Mouse (Mus musculus) retina, embryonic 14.5 days (tissue): ENCODE measurements around the gene Sgcd.
A peak's percentile ranks its signal among the peaks of the same experiment; 100 is the strongest.
"Not testable (repeated sequence)": the region's sequence is repeated elsewhere in the genome, so short reads cannot be mapped to it uniquely, and the experiment has no call there.

ENCODE experiments used
- DNase-seq: peaks from one replicate; pipeline ENCODE4 v3.0.0-alpha.2; 2015; ENCODE audit warnings: low spot score

Gene Sgcd

DNA sequence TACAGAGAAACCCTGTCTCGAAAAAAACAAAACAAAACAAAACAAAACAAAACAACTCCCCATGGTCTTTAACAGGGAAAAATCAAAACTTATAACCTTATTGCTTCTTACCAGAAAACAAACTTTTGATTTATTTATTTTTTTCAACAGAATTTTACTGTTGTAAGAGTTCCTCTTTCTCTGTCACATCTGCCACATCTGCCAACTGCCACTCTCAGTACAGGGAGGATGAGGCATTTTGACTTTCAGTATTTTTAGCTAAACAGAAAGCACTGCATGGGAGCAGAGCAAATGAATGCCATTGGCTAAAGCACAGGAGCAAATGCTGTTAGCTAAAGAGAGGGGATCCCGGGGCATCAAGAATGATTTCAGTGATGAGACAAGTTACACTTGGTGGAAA is 528.6 kb downstream of the Sgcd start:
- DNase-seq = no peak

DNA sequence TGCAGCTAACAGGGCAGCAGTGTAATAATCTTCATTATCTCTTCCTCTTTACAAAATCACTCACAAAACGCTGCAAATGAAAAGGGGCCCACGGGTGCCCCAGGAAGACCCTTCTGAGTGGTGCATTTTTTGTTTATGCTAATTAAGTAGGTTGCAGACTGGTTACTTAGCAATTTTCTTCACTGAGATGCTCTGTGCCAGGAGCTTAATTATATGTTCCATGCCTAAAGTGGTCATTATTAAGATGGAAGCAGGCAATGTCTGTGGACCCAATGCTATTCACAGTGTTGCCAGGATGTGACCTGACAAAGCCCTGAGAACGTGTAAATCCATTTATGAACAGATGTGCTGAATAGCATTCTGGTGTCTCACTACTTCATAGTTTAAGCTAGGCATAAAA is 529.6 kb downstream of the Sgcd start:
- no peak for DNase-seq

DNA sequence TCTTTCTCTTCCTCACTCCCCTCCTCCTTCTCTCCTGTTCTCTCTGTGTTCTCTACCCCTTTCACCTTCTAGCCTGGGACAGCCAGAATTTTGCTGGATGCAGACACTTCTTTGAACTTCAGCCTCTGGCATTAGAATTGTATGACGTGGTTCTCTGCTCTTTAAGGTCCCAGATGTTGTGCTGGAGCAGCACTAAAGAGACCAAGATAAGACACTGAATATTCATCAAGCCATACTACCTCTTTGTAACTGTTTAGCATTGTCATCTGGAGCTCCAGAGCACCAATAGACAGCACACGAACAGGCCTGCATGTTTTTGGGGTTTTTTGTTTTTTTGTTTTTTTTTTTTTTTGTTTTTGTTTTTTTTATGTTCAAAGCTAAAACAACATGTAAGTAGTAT is 541.0 kb downstream of the Sgcd start:
- DNase-seq = no peak

DNA sequence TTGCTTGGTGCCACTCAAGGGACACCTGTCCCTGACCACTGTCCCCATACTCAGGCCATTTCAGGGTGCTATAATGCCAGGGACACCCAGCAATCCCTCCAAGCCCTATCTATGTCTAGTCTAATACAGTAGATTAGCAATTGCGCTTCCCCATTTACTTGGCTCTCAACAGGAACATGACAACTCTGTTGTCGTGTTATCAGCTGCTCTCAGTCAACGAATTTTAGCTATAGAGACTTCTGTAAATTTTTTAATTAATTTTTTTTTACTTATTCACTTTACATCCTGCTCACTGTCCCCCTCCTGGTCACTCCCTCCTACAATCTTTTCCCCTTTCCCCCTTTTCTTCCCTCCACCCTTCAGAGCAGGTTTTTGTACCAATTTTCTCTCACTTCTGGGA is 542.4 kb downstream of the Sgcd start:
- no peak for DNase-seq

DNA sequence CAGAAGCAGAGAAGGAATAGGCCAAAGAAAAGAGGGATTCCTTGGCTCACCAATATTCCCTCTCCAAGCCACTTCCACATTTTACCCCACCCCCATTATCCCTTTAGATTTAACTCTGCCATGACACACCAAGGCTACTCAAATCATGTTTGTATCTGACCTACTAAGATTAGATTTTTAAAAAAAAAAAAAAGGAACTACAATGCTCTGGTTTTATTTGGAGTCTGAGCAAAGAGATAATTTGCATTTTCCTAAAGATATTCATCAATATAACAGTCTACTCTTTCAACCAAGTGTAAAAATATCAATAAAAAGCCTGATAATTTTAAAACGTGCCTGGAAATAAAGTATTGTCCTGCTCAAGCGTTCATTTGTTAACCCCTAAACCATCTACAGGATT is 543.1 kb downstream of the Sgcd start:
- DNase-seq = no peak

DNA sequence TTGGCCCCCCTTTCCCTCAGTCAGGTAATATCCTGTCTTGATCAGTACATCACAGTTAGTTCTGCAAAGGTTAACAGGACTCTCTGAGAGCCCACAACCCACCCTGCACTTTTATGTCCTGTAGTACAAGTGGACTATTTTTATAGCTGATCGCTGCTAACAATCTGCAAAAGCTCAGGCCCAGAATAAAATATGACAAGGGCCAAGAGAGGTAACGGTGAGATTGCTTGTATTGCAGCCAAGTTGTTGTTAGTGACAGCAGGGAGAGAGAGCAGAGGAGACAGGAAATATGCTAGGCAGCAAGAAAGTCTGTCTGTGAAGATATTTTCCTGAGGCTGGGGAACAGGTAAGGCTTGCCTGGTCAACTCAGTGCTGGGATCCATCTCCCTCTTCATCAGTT is 546.5 kb downstream of the Sgcd start:
- no peak for DNase-seq

DNA sequence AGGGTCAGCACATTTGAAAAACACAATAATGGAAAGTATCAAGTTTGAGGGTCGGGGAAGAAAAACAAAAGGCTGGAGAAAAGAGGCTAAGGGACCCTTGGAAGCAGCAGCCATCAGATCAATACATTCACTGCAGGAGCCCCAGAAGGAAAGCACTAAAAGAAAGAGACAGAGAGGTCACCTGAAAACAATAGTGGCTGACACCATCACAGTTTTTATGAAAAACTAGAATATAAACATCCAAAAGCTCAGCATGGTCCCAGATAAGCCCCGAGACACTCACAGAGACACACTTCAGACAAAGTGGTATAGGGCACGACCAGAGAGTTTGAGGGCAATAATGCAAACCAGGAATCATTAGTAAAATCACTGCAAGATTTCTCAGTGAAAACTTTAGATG is 589.2 kb downstream of the Sgcd start:
- peak; percentile 33 for DNase-seq

DNA sequence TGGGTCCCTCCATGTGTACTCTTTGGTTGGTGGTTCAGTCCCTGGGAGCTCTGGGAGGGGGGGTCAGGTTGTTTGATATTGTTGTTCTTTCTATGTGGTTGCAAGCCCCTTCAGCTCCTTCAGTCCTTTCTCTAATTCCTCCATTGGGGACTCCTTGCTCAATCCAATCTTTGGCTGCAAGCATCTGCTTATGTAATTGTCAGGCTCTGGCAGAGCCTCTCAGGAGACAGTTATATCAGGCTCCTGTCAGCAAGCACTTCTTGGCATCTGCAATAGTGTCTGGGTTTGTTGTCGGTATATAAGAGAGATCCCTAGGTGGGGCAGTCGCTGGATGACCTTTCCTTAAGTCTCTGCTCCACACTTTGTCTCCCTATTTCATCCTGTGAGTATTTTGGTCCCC is 598.0 kb downstream of the Sgcd start:
- not testable (repeated sequence) for DNase-seq

DNA sequence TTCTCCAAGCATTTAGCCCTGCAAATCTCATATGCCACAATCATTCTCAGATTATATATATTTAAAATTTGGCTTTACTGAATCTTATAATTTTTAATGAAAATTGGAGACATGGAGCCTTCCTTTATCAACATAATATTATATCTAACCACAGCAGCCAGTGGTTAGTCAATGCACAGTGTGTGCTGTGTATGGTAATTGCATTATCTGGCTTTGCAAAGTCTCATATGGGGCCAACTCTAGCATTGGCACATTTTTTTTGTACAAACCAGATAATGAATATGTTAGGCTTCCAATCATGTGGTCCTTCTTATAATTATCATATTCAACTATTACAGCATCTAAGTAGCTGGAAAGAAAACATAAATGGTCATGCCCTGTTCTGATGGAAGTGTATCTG is 599.4 kb downstream of the Sgcd start:
- DNase-seq = no peak

DNA sequence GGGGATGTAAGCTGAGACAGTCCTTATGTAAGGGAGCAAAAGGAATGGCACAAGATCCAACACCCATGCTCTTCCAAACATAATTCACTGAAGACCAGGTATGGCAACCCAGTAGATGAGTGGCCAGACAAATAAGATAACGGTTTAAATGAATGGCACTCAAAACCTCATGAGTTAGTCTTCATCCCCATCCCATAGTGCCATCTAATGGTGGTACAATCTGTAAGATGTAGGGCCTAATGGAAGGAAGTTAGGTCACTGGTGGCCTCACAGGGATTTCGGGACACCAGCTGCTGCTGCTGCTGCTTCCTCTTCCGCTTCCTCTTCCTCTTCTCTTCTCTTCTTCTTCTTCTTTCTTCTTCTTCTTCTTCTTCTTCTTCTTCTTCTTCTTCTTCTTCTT is 601.0 kb downstream of the Sgcd start:
- DNase-seq = no peak

DNA sequence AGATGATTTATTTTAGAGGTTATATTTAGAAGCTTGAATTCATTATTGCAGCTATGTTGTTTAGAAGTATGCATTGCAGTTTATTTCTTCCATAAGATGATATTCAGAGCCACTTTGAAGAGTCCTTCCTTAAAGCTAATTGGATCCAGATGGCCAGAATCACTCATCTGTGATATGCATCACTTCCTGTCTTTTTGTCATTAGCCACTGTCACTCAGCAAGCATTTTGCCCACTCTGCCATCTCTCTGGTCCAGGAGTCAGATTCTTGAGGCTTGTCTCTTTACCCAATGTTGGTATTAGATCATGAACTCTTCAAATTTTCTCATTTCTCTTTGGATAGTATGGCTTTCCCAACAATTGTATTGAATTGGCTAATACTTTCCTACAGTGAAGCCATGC is 602.6 kb downstream of the Sgcd start:
- DNase-seq = no peak

DNA sequence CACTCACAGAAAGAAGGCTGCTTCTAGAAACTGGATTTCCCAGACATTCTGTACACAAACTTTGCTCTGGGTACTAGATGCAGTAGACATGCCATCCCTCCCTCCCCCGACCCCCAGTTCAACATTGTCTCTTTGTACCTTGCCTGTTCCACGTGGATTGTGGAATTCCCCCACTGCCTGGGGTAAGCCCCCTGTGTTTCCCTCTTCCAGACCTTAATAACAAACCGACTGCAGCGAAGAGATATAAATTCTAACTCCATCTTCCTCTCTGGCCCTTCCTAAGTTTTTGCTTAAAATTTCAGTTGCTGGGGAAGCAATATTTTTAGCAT is 609.2 kb downstream of the Sgcd start:
- DNase-seq = no peak

DNA sequence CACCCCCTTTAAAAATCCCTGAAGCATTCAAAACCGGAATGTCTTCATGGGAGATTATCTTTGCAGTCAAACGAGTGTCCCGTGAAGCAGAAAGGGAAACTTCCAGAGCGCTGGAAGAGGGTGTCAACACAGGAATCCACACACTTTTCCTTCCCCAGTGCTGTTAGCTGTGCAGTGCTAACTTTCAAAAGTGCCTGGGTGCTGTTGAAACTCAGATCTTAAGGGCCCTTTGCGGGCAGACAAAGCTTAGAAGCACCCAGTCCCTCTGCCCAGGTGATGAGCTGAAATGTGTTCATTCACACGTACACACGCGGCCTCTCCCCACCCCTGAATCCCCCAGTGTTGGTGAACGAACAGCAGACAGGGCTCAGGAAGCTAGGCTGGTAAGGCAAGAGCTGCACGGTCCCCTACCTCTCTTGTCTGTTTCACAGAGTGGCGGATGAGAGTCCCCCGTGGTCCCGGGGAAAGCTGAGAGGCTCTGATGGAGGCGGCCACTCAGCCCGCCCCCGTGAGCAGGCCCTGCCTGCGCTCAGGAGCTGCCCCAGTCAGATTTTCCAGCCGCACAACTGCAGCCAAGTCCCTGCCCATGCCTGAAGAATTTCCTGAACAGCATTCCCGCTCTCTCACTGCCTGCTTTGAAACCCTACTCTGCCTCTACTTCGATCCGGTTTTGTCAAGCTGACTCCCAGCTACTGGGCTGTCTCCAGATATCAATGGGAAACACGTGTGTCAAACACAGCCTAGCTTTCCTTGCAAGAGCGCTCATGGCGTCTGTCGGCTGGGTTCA is 609.7 kb downstream of the Sgcd start:
- peak; percentile 44 for DNase-seq

DNA sequence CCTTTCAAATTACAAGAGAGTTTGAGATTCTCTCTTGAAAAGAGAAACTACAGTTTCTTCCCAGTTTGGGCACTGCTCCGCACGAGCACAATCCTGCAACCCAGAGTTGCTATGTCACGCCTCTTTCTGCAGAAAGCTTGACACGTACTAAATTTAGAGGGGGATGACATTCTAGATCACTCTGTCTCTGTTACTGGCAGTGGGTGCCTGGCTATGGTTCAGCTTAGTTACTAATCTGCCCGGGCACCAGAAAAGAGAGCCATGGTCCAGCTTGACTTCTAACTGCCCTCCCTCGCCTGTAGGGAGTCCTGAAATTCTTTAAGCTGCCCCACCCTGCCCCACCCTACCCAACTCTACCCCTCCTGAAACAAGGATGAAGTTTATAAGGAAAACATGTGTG is 611.3 kb downstream of the Sgcd start:
- no peak for DNase-seq

DNA sequence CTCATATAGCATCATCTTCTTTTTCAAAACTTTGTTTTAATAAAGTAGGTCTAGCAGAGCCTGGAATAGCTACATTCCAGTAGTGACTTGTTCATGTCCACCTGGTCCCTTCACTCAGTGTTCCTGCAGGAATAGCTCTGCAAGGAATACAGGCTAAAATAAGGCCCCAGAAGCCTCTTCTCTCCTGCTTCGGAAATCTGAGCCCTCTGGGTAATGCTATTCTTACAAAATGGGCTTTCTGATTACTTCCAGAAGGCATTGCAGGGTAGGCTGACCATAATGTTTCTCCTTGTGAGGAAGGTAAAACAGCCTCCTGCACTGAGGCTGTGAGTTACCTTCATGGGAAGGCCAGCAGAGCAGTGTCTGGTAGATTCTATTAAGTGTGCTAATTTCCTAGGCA is 611.9 kb downstream of the Sgcd start:
- no peak for DNase-seq

DNA sequence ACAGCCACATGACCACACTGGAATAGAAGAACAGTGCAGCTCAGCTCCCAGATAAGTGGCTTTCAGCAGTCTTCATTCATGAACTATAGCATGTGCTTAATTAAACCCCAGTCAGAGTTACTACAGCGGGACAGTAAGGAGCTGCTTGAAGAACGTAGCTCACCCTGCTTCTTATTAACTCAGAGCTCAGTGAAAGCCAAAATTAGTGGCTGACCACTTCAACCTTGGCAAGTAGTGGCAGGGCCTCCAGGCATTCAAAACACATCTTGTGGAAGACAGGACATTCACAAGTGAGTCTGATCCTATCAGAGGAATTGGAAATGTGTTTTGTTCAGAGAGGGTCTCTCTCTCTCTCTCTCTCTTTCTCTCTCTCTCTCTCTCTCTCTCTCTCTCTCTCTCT is 617.2 kb downstream of the Sgcd start:
- DNase-seq = no peak

DNA sequence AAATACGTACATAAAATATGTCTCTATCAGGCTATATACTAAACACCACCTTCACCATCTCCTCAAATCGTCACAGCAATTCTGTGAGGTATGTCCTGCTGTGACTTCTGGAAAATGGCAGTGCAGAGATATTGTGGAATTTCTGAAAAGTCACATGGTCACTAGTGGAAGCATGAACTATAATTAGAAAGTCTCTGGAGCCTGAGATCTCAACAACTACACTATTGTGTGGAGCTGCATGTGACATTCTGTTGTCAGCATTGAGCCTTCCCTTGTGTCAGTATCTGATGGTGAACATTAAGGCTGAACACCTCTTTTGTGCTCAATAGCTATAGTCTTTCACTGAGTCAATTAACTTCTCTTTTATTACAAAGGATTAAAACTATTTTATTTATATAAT is 637.2 kb downstream of the Sgcd start:
- DNase-seq = no peak

DNA sequence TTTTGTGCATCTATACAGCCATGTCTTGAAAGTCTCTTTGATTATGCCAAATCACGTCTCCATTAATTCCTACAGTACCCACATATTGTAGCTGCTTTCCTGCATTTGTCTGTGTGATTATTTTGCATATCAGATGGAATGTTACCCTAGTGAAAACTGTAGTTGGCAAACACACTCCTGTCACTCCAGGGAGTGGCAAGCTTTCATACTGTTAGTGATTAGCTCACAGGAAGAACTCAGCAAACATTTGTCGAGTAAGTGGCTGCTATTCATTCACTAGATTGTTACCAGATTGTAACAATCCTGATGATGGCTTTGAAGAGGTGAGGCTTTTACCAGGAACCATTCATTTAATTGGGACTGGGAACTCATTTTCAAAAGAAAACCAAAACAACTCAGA is 645.3 kb downstream of the Sgcd start:
- no peak for DNase-seq

DNA sequence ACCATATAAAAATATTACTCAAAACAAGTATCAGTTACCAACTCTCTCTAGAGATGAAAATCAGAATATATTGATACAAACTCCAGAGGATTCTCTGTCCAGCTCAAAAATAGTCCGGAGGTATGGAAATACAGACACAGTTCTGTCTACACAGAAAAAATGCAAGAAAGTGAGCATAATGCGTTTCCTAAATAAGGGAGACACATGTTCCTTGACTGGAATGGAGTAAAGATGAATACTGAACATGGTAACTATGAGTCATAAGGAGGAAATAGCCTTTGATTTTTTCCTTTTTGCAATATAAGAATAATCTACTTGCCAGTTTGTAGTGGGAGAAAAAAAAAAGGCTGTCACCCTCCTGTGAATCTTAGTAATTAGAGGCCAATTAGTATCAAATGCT is 655.1 kb downstream of the Sgcd start:
- no peak for DNase-seq

DNA sequence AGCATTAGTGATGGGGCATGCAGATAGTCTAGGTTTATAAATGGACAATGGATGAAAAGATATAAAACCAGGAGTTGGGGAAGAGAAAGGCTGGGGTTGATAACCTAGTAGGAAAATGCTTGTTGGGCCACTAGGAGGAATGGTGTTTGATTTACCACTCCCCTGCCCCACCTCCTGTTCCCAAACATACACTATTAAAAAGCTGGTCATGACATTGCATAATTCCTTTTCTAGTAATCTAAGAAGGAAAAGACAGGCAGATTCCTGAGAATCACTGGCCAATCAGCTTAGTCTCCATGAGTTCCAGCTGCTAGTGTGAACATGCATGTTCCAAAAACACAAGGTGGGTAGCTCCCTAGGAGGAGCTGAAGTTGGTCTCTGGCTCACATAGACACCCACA is 683.2 kb downstream of the Sgcd start:
- no peak for DNase-seq

DNA sequence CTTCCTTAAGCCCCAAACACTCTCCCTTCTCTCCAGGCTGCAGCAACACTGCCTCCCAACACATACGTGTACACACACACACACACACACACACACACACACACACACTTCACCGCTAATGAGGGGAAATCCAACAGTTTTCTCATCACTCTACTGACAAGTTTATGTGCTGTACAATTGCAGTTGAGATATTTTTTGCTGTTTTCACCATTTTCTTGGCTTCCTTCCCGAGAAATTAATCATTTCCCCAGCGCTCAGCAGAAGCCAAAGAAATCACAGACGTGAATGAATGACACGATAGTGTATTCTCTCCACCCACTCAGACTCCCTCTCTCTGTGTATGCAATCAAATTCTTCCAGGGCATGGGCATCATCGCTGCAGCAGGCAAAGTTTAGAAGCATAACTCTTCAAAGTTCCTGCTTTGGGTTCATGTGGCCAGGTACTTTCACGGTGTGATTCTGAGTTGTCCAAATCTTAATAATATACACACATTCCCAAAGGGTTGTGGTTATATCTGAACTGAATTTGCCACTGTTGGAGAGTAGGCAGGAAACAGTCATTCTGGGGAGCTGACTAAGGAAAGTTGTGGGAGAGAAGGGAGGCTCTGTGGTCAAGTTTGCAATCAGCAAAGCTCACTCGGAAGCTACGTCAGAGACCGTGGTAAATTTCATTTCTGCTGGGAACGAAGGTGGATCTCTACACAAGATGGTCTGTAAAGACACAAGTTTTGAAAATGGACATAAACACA is 683.9 kb downstream of the Sgcd start:
- DNase-seq = no peak

DNA sequence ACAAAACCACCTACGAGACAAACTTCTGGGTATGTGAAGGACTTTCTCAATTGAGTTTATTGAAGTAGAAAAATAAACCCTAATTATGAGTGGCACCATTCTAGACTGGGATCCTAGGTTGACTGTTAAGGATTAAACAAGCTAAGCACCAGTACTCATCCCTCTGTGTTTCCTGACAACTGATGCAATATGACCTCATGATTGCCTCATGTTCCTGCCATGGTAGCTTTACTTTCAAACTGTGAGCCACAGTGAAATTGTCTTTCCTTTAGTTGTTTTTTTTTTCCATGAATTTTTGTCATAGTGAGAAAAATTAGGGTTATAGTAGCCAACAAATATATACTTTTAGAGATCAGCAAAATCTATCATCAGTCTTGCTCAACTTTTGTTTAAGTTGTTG is 689.0 kb downstream of the Sgcd start:
- no peak for DNase-seq

DNA sequence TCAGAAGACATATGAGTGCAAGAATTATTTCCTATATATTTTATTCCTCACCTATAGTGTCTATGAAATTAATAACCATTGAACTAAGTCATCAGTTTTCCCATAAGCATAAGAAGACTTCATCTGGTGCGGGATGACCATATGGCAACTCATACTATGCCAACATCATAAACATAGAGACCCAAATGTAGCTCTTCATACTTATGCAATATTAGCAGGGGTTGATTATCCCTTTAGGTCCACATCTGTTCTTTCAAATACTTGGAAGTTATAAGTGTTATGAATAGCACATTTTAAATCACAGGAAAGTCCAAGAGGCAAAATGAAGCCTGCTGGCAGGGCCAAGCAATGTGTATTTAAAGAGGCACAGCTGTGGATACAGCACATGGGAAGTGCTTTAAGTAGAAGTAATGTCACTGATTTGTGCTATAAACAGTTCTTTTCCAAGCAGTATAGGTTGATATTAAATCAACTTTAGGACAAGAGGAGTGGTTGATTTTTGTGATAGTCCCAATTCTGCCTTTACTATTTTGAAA is 690.9 kb downstream of the Sgcd start:
- no peak for DNase-seq

DNA sequence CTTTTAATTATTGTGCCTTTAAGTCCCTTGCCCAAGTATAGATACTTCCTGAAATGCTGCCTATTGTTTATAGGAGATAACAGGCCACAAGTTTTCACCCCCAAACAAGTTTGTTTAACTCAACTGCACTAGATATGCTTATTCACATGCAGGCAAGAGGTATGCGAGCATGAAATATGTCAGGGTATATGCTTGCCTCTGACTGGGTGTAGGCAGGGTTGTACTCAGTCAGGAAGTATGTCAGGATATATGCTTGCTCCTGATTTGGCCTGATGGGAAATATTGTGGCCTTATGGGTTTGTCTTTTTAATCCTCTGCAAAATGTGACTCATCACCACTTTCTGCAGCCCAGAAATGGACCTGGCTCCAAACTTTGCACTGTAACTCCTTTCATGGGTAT is 694.0 kb downstream of the Sgcd start:
- no peak for DNase-seq
